Comparison of ENCODE assay signal across 23 mouse cellular contexts in genomic region chr4:94941221-94941855, GRCm38 (mm10). TPM values are rescaled to one million over a fixed set of nuclear protein-coding genes. Genes with fewer than 3 reads are reported as not detected.
DNase-seq lines count a peak whose midpoint lies in the region; ATAC-seq and TF ChIP-seq lines count a peak whose summit lies in the region.
"Had no signal": no experiment of that assay in that cellular context is flagged by ENCODE, and none has a peak within 500 bp of the region (broad histone marks: within the 10 kb centered on the region; RNA-seq: fewer than 3 reads in every experiment).

No protein-coding gene starts in this region.

- DNase-seq in forebrain, postnatal 0 days, result no peak
- DNase-seq in ZHBTc4 (ENCODE audit: low read depth, low spot score), result peak; percentile 79
- peak; percentile 69 to 81 for DNase-seq in kidney, postnatal 4 days
- no peak for DNase-seq in cerebellum, adult 11-12 months
- DNase-seq in left cerebral cortex, adult 8-10 months (ENCODE audit: low spot score in 2 of 2), result no peak
- DNase-seq: cerebellum, adult 8-10 months; gastrocnemius, postnatal 25 days; heart, adult 2 months had no signal

- 0 out of 2 replicates have a peak, but pooled peaks have one; percentile 27 for ATAC-seq in forebrain, embryonic 13.5 days
- ATAC-seq in forebrain, postnatal 0 days, result no peak
- ATAC-seq in kidney, embryonic 15.5 days (replicated peaks; ENCODE audit: low FRiP score), result peak; percentile 96
- no peak for ATAC-seq in CD4-positive, CD25-positive, alpha-beta regulatory T cell, adult 4 months
- ATAC-seq: forebrain, embryonic 14.5 days; midbrain, embryonic 13.5 days; Patski had no signal

- no peak overlapping the region for H3K4me2 ChIP-seq in forebrain, embryonic 13.5 days
- no peak overlapping the region for H3K4me2 ChIP-seq in forebrain, postnatal 0 days (ENCODE audit: low read depth)
- H3K4me2 ChIP-seq in kidney, embryonic 15.5 days, result peak overlapping the region; percentile 30; the same call in 1 of the 2 replicates
- H3K4me2 ChIP-seq: limb, embryonic 15.5 days; liver, embryonic 15.5 days; midbrain, embryonic 13.5 days; neural tube, embryonic 13.5 days had no signal

- no peak overlapping the region for H3K4me3 ChIP-seq in forebrain, embryonic 13.5 days
- no peak overlapping the region for H3K4me3 ChIP-seq in forebrain, postnatal 0 days (ENCODE audit: low read depth, low read length)
- H3K4me3 ChIP-seq in kidney, embryonic 15.5 days (replicated peaks), result no peak overlapping the region
- H3K4me3 ChIP-seq: heart, adult 2 months; limb, embryonic 15.5 days; liver, embryonic 15.5 days; midbrain, embryonic 13.5 days; neural tube, embryonic 13.5 days had no signal

- no peak overlapping the region for H3K9ac ChIP-seq in forebrain, embryonic 13.5 days
- H3K9ac ChIP-seq in forebrain, postnatal 0 days, result no peak overlapping the region
- H3K9ac ChIP-seq in kidney, embryonic 15.5 days, result no peak overlapping the region
- H3K9ac ChIP-seq: limb, embryonic 15.5 days; liver, embryonic 15.5 days; midbrain, embryonic 13.5 days; neural tube, embryonic 13.5 days had no signal

- peaks cover 55% of the 10 kb centered on the region for H3K36me3 ChIP-seq in forebrain, embryonic 13.5 days (ENCODE audit: poor library complexity, severe bottlenecking)
- peaks cover 39% of the 10 kb centered on the region for H3K36me3 ChIP-seq in forebrain, postnatal 0 days (ENCODE audit: insufficient read depth)
- peaks cover 54% of the 10 kb centered on the region for H3K36me3 ChIP-seq in kidney, embryonic 15.5 days

- no peak overlapping the region for H3K27ac ChIP-seq in forebrain, embryonic 13.5 days
- H3K27ac ChIP-seq in forebrain, postnatal 0 days (ENCODE audit: low read depth, low read length), result no peak overlapping the region
- H3K27ac ChIP-seq in kidney, embryonic 15.5 days, result peak overlapping the region; percentile 84
- H3K27ac ChIP-seq: heart, adult 2 months; limb, embryonic 15.5 days; liver, embryonic 15.5 days; midbrain, embryonic 13.5 days; neural tube, embryonic 13.5 days had no signal

- no peaks in the 10 kb centered on the region for H3K9me3 ChIP-seq in forebrain, embryonic 13.5 days (replicated peaks)
- H3K9me3 ChIP-seq in forebrain, postnatal 0 days (ENCODE audit: low read length), result no peaks in the 10 kb centered on the region
- no peaks in the 10 kb centered on the region for H3K9me3 ChIP-seq in kidney, embryonic 15.5 days (replicated peaks)
- H3K9me3 ChIP-seq: limb, embryonic 15.5 days; liver, embryonic 15.5 days; midbrain, embryonic 13.5 days; neural tube, embryonic 13.5 days had no signal

- 85% methylated on average over 11 of the region's 11 CpGs for WGBS in forebrain, embryonic 13.5 days
- WGBS in forebrain, postnatal 0 days, result 86% methylated on average over 11 of the region's 11 CpGs
- 52% methylated on average over 11 of the region's 11 CpGs for WGBS in kidney, embryonic 15.5 days

- H3K4me1 ChIP-seq in forebrain, embryonic 13.5 days, result no peaks in the 10 kb centered on the region
- H3K4me1 ChIP-seq in forebrain, postnatal 0 days (ENCODE audit: insufficient read depth), result no peaks in the 10 kb centered on the region
- H3K4me1 ChIP-seq in kidney, embryonic 15.5 days, result no peaks in the 10 kb centered on the region
- H3K4me1 ChIP-seq: limb, embryonic 15.5 days; liver, embryonic 15.5 days; midbrain, embryonic 13.5 days; neural tube, embryonic 13.5 days had no signal

- no peak for TF ChIP-seq CTCF in forebrain, postnatal 0 days (IDR thresholded peaks at IDR 0.05; ENCODE audit: low read depth)

- H3K27me3 ChIP-seq in forebrain, embryonic 13.5 days, result no peaks in the 10 kb centered on the region
- no peaks in the 10 kb centered on the region for H3K27me3 ChIP-seq in forebrain, postnatal 0 days (ENCODE audit: insufficient read depth, low read length)
- H3K27me3 ChIP-seq in kidney, embryonic 15.5 days, result no peaks in the 10 kb centered on the region
- H3K27me3 ChIP-seq: CH12.LX; limb, embryonic 15.5 days; liver, embryonic 15.5 days; midbrain, embryonic 13.5 days; neural tube, embryonic 13.5 days; Patski had no signal

RNA-seq across cellular contexts. Expression of gene Eqtn, which starts 12.7 kb away (rescaled TPM):
- polyA plus RNA-seq in forebrain, embryonic 13.5 days (2015; fragmentation: Nextera tagmentation; extraction: Ambion mirVana), result 0.23 TPM in 1 of 2 replicates, not detected in the other
- total RNA-seq in forebrain, postnatal 0 days (2014; rRNA removed), result 0.31 TPM in 1 of 2 replicates, not detected in the other
- polyA plus RNA-seq in forebrain, postnatal 0 days (2015; fragmentation: Nextera tagmentation; extraction: Ambion mirVana), result not detected in 2 replicates
- polyA plus RNA-seq in kidney, embryonic 15.5 days (2015; fragmentation: Nextera tagmentation; extraction: Ambion mirVana), result not detected in 2 replicates
- under 1 TPM; 0.60 to 0.65 TPM for polyA plus RNA-seq in CD4-positive, CD25-positive, alpha-beta regulatory T cell, adult 4 months (2017; shearing (Covaris generic))
- 1 to 10 TPM in 2 of 4 experiments, under 1 TPM in 2; 0.56 to 1.8 (median 1.0) TPM for total RNA-seq in left cerebral cortex, adult 8-10 months (2022)
- total RNA-seq: adrenal gland, postnatal 4 days; CH12.LX; heart, adult 2 months; hematopoietic stem cell, adult 5-6 weeks had no signal
- polyA plus RNA-seq: embryonic facial prominence, embryonic 11.5 days; forebrain, embryonic 14.5 days; heart, adult 2 months; heart, embryonic 14.5 days; limb, embryonic 15.5 days; liver, embryonic 15.5 days; lung, embryonic 16.5 days; midbrain, embryonic 13.5 days; neural tube, embryonic 13.5 days; Patski had no signal

RNA-seq across cellular contexts. Expression of gene Mysm1, which starts 37.6 kb away (rescaled TPM):
- polyA plus RNA-seq in forebrain, embryonic 13.5 days (2015; fragmentation: Nextera tagmentation; extraction: Ambion mirVana), result 31.9 and 32.7 TPM in 2 replicates
- total RNA-seq in forebrain, postnatal 0 days (2014; rRNA removed), result 24.3 and 31.3 TPM in 2 replicates
- 13.3 and 21.3 TPM in 2 replicates for polyA plus RNA-seq in forebrain, postnatal 0 days (2015; fragmentation: Nextera tagmentation; extraction: Ambion mirVana)
- 28.2 and 30.3 TPM in 2 replicates for polyA plus RNA-seq in kidney, embryonic 15.5 days (2015; fragmentation: Nextera tagmentation; extraction: Ambion mirVana)
- 100 to 1,000 TPM in 1 of 2 experiments, 10 to 100 TPM in 1; 94.6 to 130 TPM for polyA plus RNA-seq in CD4-positive, CD25-positive, alpha-beta regulatory T cell, adult 4 months (2017; shearing (Covaris generic))
- total RNA-seq in left cerebral cortex, adult 8-10 months (2022), result 10 to 100 TPM; 29.3 to 39.6 (median 36.1) TPM

Comparison
In these comparisons a context has a peak if more than half of its experiments do, and no peak if none do; other contexts are left out.
1. ATAC-seq: peak in forebrain, embryonic 13.5 days (single experiment) and kidney, embryonic 15.5 days (single experiment); none in forebrain, postnatal 0 days (single experiment) and CD4-positive, CD25-positive, alpha-beta regulatory T cell, adult 4 months (single experiment).
2. DNase-seq: peak in ZHBTc4 (single experiment) and kidney, postnatal 4 days (2 of 2); none in forebrain, postnatal 0 days (single experiment), cerebellum, adult 11-12 months (single experiment) and left cerebral cortex, adult 8-10 months (0 of 2).